Mouse (Mus musculus) heart, postnatal 14 days (tissue): ENCODE data around the gene Efna1. TPM values are rescaled to one million over a fixed set of nuclear protein-coding genes. Genes with fewer than 3 reads are reported as not detected.
A peak's percentile ranks its signal among the peaks of the same experiment; 100 is the strongest.

Experiments
- DNase-seq, 2 experiments: peaks; one replicate each; pipeline ENCODE4 v3.0.0; 2021 to 2022
- intact Hi-C: fragments of 180-260 bp; cut with DNase I; formaldehyde crosslinking; loops from one replicate; pipeline ENCODE4 v1.15.1; 2025
- long read RNA-seq, 2 experiments: library from polyadenylated mRNA; stranded (forward); transcript quantifications; one replicate each; pipeline ENCODE4 v2.0.0; 2021
- total RNA-seq, 2 experiments: library from RNA; stranded (reverse); gene quantifications; 2 replicates each; pipeline ENCODE4 v1.2.3; 2021

Gene Efna1
- 10 to 100 TPM; 32.4 to 34.0 TPM for total RNA-seq
- long read RNA-seq, experiment 1, transcript Efna1-201 (5 exons, 1,480 nt): major isoform, 64 of 67 reads
- long read RNA-seq, experiment 1, partial matches to known transcripts: 0 of 67 reads
- long read RNA-seq, experiment 1, other reads (novel, unspliced or antisense): 3 of 67 reads
- long read RNA-seq, experiment 2, transcript Efna1-201 (5 exons, 1,480 nt): major isoform, 80 of 82 reads
- long read RNA-seq, experiment 2, partial matches to known transcripts: 1 of 82 reads
- long read RNA-seq, experiment 2, other reads (novel, unspliced or antisense): 0 of 82 reads

DNA sequence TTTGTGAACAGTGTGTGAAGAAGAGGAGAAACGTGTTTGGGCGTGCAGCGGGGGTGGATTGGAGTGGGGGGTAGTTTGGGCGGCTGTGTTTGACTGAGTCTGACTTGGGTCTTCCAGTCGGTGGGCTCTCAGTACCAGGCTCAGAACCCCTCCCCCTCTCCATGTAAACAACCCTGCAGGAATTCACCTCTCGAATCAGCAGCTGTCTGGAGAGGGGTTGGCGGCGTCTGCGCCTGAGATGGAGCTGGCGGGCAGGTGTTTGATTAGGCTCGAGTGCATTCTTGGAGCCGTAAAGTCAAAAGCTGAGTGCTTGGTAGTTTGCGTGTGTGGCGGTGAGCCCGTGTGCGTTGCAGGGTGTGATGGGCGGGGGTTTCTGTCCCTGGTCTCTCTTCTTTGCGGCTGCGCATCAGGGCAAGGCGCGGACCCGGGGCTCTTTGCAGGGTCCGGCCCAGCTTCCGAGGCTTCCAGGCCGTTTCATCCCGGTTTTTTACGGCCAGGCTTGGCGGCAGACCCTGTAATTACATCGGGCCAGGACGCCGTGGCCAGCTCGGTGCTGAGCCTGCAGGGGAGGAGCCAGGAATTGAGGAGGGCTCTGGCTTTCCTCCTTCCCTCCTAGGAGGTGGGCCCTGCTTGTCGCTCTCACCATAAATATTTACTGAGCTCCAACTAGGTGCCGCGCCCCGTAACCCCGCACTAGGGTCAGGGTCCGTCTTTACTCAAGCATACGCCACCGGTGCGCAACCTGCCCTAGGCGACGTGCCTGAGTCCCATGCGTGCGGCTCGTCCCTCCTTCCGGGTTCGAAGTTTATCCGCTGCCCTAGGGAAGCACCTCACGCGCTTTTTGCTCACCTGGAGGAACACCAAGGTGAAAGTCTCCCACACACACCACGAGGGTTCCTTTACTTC lies at the start of gene Efna1:
TSS of gene Efna1 (minus strand) at position 537 of the 906 bp plus-strand sequence.
- DNase-seq: peak; percentile 71 to 73
- intact Hi-C loops: no loop called here

DNA sequence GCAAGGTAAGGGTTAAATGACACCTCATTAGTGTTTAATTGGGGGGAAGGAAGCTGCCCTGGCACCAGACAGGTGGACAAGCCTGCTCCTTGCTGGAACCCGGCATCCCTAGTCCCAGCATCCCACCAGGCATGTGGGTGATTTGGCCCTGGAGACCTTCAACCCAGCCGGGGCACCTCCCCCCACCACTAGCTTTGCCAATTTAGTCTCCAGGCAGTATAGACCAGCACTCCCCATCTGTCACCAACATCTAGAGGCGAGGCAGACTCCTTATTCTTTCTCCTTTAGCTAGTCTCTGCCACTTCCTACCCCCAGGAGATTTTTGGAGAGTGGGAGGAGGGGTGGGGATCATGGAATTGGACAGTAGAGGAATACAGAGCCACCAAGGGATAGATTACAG lies 49.4 kb upstream of the Efna1 start:
- intact Hi-C loops: no loop called here
- DNase-seq: no peak

DNA sequence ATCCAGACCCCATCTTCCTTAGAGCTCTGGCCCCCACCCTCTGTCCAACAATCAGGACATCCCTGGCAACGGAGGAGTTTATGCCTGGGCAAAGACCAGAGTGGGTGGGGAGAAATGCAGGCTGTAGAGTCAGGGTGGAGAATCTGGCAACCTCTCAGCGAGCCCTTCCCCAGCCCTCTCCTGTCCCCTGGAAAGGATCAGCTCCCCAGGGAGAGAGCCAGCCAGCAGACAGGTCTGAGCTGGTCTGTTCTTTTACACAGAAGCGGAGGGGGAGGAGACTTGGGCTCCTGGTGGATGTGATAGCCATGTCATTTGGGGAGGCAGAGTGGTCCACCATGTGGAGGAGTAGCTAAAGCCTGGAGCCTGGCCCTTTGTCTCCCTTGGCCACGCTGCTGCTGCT lies 47.7 kb upstream of the Efna1 start:
- no peak for DNase-seq
- intact Hi-C loops: no loop called here

DNA sequence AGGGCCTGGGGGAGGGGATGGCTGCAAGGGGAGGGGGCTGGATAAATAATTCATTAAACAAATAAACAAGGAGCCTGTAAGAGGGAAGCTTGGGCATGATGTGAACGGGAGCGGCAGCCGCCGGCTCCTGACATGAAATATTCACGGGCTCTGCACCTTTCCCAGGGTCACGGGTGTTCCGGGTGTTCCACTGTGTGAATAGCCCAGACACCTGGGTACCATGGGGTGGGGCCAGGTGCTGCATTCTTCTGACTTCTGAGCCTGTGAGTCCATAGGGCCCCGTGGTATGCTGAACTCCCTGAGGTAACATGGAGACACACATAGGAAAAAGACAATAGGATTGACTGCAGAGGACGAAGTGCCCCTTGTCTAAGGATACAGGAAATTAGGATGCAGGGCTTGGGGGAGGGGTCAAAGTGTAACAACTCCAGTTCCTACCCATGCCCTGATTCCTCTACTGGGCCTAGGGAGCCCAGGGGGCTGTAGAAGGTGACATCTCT lies 46.5 kb upstream of the Efna1 start:
- intact Hi-C loops: no loop called here
- DNase-seq: no peak

DNA sequence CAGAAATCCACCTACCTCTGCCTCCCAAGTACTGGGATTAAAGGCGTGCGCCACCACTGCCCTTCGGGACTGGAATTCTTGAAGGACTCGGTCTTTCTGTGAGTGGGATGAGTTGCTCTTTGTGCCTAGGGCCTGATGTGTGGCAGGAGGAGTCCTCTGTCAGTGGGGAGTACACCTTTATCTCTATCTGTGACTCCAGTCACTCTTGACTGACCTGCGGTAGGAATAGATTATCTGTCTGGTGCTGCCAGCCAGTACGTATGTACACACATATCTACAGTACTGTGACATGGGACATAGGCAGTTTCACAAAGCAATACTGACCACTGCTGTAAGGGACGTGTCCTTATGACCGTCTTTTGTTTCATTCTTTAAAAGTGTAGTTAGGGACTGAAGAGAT lies 44.9 kb upstream of the Efna1 start:
- intact Hi-C loops: no loop called here
- no peak for DNase-seq

DNA sequence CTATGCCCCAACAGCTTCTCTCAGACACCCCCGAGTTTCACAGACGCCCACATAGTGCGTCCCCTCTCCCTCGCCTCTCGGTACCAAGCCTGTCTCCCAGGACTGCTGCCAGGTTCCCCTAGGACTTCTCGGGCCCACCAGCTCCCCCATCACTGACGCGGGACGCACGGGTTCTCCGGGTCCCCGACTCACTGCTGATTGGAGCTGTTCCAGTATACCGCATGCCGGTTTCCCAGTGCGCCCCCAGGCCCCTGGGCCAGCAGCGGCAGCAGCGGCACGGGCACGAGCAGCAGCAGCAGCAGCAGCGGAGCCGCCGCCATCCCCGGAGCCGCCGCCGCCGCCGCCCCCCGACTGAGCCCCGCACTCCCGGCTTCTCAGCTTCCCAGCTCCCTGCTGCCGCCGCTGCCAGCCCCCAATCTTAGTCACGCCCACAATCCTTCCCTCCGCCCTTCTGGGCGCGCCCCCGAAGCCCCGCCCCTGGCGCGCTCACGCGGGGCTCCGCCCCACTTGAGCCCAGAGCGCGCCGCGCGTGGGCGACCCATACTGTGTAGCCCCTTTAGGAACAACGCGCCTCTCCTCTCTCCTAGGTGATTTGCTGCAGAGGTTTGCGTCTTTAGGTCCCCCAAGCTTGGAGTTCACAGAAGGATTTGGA lies 41.7 kb upstream of the Efna1 start, which contains the start of gene Efna3:
TSS of gene Efna3 (minus strand) at position 452 of the 652 bp plus-strand sequence.
- peak; percentile 77 for DNase-seq
- intact Hi-C loops: no loop called here

DNA sequence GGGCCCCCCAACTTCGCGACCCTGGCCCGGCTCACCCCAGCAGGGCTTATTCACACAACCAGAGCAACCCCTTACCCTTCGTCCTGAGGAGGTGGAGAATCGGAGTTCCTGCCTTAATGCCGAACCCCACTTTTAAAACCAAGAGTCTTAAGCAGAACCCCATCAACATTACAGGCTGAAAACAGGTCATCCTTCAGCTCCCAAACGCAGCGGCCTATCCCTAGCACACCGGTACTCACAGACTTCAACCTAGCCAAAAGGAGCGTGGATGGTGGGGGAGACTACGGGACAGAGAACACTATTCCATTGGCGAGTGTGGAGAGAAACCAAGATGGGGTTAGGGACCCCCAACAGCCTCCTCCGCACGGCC lies 41.2 kb upstream of the Efna1 start:
- intact Hi-C loops: no loop called here
- DNase-seq: no peak

DNA sequence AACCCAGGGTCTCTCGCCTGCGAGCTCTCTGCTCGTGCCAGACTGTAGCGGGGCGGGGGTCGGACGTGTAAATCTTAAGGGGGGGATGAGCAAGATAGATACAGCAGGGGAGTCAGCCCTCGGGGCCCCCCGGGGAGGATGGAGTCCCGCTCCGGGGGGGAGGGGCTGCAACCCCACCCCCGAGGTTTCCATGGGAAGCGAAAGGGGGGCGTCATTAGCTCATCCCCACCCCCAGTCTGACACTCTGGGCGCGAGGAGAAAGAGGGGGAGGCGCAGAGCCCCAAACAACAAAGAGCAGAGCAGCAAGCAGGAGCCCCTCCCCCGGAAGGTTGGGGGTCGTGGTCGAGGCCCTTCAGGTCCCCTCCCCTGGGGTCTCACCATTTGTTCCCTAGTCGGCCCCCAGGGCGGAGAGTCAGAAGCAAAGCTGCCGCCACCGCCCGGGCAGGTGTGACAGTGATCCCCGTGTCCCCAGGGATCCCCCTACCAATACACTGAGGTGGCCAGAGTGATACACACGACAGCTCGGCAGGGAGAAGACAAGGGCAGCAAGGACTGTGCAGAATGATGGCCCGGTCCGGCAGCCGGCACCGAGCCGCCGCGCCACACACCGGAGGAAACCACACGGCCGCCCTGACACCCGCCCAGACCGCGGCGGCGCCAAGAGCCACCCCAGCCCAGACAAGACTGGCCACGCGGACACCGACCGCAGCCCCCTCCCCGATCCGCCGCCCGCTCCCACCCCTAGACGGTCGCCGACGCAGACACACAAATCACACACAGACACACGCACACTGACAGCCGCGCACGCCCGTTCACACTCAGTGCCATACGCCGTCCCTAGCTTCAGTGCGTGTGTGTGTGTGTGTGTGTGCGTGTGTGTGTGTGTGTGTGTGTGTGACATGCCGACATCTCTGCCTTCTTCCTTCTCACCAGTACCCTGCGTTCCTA lies 40.5 kb upstream of the Efna1 start:
- no peak for DNase-seq
- intact Hi-C loops: no loop called here

DNA sequence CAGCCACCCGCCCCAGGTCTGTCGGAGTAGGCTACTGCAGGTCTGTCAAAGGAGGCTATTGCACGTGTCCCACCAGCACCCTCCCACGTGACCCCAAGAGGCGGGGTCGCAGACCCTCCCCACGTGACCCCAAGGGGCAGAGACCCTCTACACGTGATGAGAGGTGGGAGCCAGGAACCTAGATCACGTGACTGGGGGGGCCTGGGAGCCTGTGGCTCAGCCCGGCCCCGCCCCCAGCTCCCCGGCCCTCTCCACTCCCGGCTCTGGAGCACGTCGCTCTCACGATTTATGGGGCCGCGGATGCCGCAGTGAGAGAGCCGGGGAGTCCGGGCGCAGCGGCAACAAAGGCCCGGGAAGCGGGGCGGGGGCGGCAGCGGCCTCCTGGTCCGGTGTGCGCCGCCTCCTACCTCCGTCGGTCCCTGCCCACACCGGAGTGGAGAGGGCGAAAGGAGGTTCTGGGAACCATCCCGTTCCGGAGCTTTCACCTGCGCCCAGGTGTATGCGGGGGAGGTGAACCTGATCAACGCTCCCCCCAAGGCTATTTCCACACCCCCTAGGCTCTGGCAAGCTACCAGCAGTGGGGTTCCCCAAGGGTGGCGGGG lies 39.7 kb upstream of the Efna1 start:
- intact Hi-C loops: no loop called here
- DNase-seq: no peak

DNA sequence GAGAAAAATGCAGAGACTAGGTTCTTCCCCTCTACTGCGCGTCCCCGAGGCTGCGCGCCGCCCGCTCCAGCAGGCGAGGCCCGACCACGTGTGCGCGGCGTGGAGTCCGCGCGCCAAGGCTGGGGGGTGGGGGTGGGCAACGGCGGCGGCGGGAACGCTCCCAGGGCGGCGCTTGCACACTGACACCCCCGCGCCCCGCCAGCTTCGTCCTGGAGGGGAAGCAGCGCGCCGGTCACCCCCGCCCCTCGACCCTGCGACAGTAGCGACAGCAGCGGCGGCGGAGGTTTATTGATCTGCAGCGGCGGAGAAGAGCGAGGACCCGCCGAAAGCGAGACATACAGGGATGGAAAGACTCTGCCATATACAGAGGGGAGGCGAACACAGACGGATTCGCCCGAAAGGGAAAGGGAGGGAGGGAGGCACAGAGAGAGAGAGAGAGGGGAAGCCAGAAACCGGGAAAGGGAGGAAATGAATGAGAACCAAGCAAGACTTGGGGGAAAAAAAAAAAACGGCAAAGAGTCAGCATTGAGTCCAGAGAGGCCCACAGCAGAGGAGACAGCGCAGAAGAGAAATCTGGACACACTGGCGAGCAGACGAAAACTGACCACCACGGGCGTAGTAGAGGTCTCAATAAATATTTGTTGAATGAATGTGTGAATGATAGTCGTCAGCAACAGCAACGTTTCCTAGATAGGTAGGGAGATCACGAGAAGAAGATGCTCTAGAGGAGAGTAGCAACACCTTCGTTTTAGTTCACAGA lies 38.8 kb upstream of the Efna1 start:
- intact Hi-C loops: loop anchor here (2.0 kb wide), 1 partner anchor 17 kb away; no protein-coding TSS in a partner anchor

DNA sequence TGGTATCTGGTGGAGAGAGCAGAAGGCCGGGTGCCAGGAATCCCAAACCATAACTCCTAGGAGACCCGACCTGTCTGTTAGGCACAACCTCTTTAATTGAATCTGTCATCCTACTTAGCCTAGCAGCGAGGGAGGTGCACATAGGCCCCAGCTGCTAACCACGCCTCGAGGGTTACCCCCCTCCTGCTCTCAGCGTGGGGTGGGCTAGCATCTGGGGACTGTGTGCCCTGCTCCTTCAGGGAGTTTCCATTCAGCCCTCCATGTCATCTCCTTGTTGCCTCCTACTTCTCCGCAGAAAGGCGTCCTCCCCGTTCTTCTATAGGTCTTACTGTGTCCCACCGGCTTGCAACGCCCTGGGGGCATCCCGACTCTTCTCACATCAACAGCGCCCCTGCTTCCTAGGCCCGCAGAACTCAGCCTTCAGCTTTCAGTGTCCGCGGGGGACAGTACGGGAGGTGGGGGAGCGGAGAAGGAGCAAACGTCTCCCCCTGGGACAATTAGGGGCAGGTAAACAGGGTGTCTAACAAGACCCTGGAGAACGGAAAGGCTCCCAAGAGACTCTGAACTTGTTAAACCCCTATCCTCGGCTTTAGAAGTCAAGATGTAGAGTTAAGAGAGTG lies 38.1 kb upstream of the Efna1 start:
- no peak for DNase-seq
- intact Hi-C loops: loop anchor here (2.0 kb wide), 1 partner anchor 18 kb away; no protein-coding TSS in a partner anchor

More for the DNA sequence above, 38.8 kb upstream of the Efna1 start:
- no peak for DNase-seq

DNA sequence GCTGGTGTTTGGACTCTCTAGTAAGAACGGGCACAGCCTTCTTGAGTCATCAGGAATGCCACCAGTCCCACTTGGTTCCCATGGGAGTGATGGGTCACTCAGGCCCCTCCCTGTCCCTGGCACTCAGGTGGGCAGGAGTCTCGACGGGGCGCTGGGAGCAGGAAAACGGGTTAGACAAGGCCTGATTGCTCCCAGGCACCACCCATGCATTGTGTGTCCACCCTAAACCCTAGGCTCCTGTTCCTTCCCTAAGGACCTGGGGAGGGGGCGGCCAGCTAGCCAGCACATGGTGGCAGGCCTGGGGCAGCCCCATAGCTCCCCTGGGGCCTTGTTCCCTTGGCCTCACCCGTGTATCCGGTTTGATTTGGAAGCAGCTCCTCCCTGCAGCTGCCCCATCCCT lies 37.4 kb upstream of the Efna1 start:
- DNase-seq: no peak

DNA sequence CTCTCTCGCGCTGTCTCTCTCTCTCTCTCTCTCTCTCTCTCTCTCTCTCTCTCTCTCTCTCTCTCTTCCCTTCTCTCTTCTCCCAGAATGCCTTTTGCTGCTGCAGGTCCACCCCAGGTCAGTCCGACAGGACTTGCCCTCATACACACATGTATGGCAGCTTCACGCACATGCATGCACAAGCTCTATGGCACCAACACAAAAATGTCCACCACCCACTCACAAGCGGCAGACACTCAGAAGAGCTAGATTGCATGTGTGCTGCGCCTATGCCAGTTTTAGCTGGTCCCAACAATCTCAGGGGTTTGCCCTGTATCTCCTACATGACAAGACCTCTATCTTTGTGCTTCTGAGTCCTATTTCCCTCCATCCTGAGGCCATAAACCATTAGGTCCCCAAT lies 36.3 kb upstream of the Efna1 start:
- intact Hi-C loops: loop anchor here (2.0 kb wide), 1 partner anchor 38 kb away; no protein-coding TSS in a partner anchor
- DNase-seq: no peak

More for the DNA sequence above, 37.4 kb upstream of the Efna1 start:
- intact Hi-C loops: loop anchor here (2.0 kb wide), 1 partner anchor 18 kb away; no protein-coding TSS in a partner anchor

DNA sequence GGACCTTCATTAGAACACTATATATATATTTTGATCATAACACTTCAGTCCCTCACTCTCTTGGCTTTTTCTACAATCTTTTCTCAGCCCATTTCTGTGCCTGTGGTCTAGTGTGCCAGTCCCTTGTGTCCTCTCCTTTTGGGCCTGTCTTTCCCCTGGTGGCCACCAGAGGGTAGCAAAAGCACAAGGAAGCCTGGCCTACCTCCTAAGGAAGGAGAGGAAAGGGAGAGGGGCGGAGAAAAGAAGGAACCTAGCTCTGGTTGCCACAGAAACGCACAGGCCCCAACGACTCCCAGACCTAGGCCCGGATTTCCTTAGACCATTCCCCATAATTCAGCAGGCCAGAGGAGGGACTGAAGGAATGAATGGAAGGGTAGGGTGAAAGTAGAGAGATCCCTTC lies 35.9 kb upstream of the Efna1 start:
- intact Hi-C loops: loop anchor here (2.0 kb wide), 1 partner anchor 38 kb away; no protein-coding TSS in a partner anchor
- DNase-seq: peak; percentile 84 to 89

DNA sequence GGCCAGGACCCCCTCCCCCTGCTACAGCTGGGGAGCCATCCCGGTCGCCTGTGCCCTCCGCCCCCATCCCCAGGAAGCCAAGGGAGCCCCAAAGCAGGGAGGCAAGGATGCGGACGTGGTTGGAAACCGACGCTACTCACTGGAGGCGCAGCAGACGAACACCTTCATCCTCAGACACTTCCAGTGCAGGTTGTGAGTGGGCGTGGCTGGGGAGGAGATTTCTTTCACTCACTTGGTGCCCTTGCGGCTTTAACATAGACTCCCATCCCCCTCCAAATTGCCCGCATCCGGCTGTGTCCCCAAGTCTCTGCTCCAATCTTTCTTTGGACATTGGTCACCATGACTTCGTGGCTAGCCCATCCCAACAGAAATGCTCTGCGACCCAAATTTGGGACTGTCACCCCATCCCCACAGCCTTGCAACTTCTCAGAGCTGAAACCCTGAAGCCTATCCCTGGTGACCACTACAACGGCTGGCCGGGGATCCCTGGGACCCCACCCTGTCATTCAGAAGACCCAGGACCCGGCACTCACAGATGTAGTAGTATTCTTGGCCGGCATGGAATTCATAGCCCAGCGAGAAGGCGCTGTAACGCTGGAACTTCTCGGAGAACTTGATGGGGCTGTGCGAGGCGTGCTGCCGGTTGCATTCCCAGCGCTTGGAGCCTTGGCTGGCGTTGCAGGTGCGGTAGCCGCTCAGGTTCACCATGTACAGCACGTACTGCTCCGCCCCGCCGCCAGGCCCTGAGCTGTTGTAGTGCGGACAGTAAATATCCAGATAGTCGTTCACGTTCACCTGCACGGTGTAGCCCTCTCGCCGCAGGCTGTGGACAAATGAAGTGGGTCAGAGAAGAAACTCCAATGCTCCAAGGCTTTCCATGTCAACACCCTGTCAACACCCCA lies 35.2 kb upstream of the Efna1 start:
- intact Hi-C loops: loop anchor here (2.0 kb wide), 2 partner anchors 39 to 169 kb away; no protein-coding TSS in a partner anchor
- DNase-seq: no peak

DNA sequence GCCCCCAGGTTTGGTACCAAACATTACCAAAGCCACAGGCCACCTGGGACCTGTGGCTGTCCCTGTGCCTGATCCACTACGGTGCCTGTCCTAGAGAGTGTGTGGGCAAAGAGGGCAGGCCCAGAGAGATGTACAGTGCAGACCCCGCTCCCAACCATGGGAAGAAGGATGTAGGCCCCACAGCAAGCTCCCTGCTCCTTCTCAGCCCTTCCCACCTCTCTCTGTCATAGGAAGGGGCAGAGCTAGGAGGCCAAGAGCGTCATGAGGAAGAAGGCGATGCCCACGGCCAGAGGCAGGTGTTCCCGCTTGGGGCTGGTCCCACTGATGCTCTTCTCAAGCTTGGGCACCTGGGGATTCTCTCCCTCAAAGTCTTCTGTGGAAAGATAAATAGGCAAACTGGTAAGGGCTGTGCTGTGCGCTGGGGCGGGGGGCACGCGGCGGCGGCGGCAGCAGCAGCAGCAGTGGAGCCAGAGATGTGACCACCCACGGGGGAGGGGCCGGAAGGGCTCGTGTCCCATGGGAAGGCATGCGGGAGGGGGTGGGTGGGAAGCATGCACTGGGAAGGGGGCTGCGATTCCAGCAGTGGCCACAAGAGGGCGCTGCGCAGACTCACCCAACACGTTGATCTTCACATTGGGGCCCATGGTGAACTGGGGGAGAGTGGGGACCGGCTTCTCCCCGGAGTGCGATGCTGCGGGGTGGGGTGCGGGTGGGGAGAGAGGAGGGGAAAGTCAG lies 34.4 kb upstream of the Efna1 start:
- intact Hi-C loops: loop anchor here (2.0 kb wide), 1 partner anchor 169 kb away; no protein-coding TSS in a partner anchor
- DNase-seq: peak; percentile 87 to 90
